Mouse (Mus musculus) limb, embryonic 11.5 days (tissue): ENCODE results near the gene Batf3. TPM values are rescaled to one million over a fixed set of nuclear protein-coding genes. Genes with fewer than 3 reads are reported as not detected.

Source experiments
- ATAC-seq: fragments of 200-750 bp; cut with Nextera tagmentation; 2 replicates; pipeline ENCODE4 v1.8.0; 2017; ENCODE audit warnings: low read depth; ENCODE audit not compliant: insufficient number of reproducible peaks, low FRiP score, low TSS enrichment
- DNase-seq: peaks from one replicate; pipeline ENCODE4 v3.0.0-alpha.2; 2015; ENCODE audit warnings: low spot score
- H3K27ac ChIP-seq: fragments of 300-500 bp; sonication (generic); replicated peaks from 2 replicates; pipeline ENCODE4 v1.5.1; 2014; ENCODE audit warnings: low read depth, mild to moderate bottlenecking, low read length
- H3K27me3 ChIP-seq: fragments of 300-500 bp; sonication (generic); 2 replicates; pipeline ENCODE4 v1.6.1; 2014; ENCODE audit warnings: mild to moderate bottlenecking, low read length, mixed read lengths; ENCODE audit not compliant: control insufficient read depth, insufficient read depth
- H3K36me3 ChIP-seq: fragments of 300-500 bp; sonication (generic); 2 replicates; pipeline ENCODE4 v1.6.1; 2014; ENCODE audit warnings: mild to moderate bottlenecking, low read length, moderate library complexity, mixed read lengths; ENCODE audit not compliant: control insufficient read depth, insufficient read depth
- H3K4me1 ChIP-seq: fragments of 300-500 bp; sonication (generic); 2 replicates; pipeline ENCODE4 v1.6.1; 2014; ENCODE audit warnings: low read length, mixed read lengths; ENCODE audit not compliant: control insufficient read depth, insufficient read depth
- H3K4me2 ChIP-seq: fragments of 300-500 bp; sonication (generic); 2 replicates; pipeline ENCODE4 v1.6.1; 2014; ENCODE audit warnings: low read depth, mild to moderate bottlenecking, moderate library complexity; ENCODE audit not compliant: severe bottlenecking
- H3K4me3 ChIP-seq: fragments of 300-500 bp; sonication (generic); 2 replicates; pipeline ENCODE4 v1.5.1; 2014; ENCODE audit warnings: low read depth, low read length
- H3K9ac ChIP-seq: fragments of 300-500 bp; sonication (generic); 2 replicates; pipeline ENCODE4 v1.6.1; 2014; ENCODE audit warnings: mild to moderate bottlenecking, low read length
- H3K9me3 ChIP-seq: fragments of 300-500 bp; sonication (generic); 2 replicates; pipeline ENCODE4 v1.6.1; 2016; ENCODE audit warnings: low read length; ENCODE audit not compliant: control insufficient read depth
- WGBS: fragments of 180-500 bp; shearing (Covaris S2); extraction: QIAGEN DNeasy Blood & Tissue Kit; methylation state at CpG from one replicate; pipeline ENCODE4 v1.1.7; 2014; 5-methylcytosine and 5-hydroxymethylcytosine counted together
- polyA plus RNA-seq: library from polyadenylated mRNA; unstranded; fragments of >200 nt; fragmentation: Nextera tagmentation; extraction: Ambion mirVana; gene quantifications from 2 replicates; pipeline ENCODE4 v1.2.1, GENCODE M21; 2014

The Batf3 gene
- 9.4 and 9.7 TPM in 2 replicates for polyA plus RNA-seq

- WGBS = 1% methylated on average over 73 of the region's 95 CpGs
- Histone ChIP-seq H3K27ac (no peak within 1 kb of the TSS), H3K36me3 (no peaks in the 10 kb centered on the region), H3K4me2 (peak within 1 kb of the TSS; percentile 99), H3K9me3 (no peaks in the 10 kb centered on the region), H3K27me3 (no peaks in the 10 kb centered on the region), H3K4me3 (peak within 1 kb of the TSS; percentile 59), H3K9ac (peak within 1 kb of the TSS; percentile 43), H3K4me1 (peaks cover 4% of the 10 kb centered on the region)
- peak; percentile 72 for DNase-seq
- ATAC-seq = peak; percentile 58
Observed at GRCm38 (mm10) chr1:191097802-191098747, at the start of gene Batf3. Gene Batf3, plus strand, starts transcription at chr1:191097847.

GRCm38 (mm10) chr1:191053555-191053954 lies 44.1 kb upstream of the Batf3 start:
- WGBS = 76% methylated on average over 3 of the region's 3 CpGs
- no peak overlapping the region for H3K4me3 ChIP-seq
- H3K9ac ChIP-seq = no peak overlapping the region
- H3K9me3 ChIP-seq = no peaks in the 10 kb centered on the region
- H3K4me2 ChIP-seq = no peak overlapping the region
- no peaks in the 10 kb centered on the region for H3K4me1 ChIP-seq
- H3K36me3 ChIP-seq = no peaks in the 10 kb centered on the region
- ATAC-seq (no peak), DNase-seq (no peak)
- H3K27me3 ChIP-seq = no peaks in the 10 kb centered on the region
- no peak overlapping the region for H3K27ac ChIP-seq

- Histone ChIP-seq H3K4me1 (no peaks in the 10 kb centered on the region), H3K4me2 (no peak overlapping the region), H3K27me3 (no peaks in the 10 kb centered on the region), H3K36me3 (no peaks in the 10 kb centered on the region), H3K9ac (no peak overlapping the region), H3K9me3 (no peaks in the 10 kb centered on the region), H3K4me3 (no peak overlapping the region), H3K27ac (no peak overlapping the region)
- WGBS = 79% methylated on average over 8 of the region's 8 CpGs
- DNase-seq = no peak
- no peak for ATAC-seq
Observed at GRCm38 (mm10) chr1:191054870-191055532, 42.6 kb upstream of the Batf3 start.

- H3K9me3 ChIP-seq = no peaks in the 10 kb centered on the region
- no peak overlapping the region for H3K27ac ChIP-seq
- no peak overlapping the region for H3K4me2 ChIP-seq
- H3K4me3 ChIP-seq = no peak overlapping the region
- no peak for DNase-seq
- no peaks in the 10 kb centered on the region for H3K36me3 ChIP-seq
- no peaks in the 10 kb centered on the region for H3K27me3 ChIP-seq
- 71% methylated on average over 2 of the region's 2 CpGs for WGBS
- no peak overlapping the region for H3K9ac ChIP-seq
- no peak for ATAC-seq
- no peaks in the 10 kb centered on the region for H3K4me1 ChIP-seq
Observed at GRCm38 (mm10) chr1:191055533-191055873, 42.1 kb upstream of the Batf3 start.

GRCm38 (mm10) chr1:191057461-191057860 lies 40.2 kb upstream of the Batf3 start:
- Histone ChIP-seq H3K4me2 (no peak overlapping the region), H3K27me3 (no peaks in the 10 kb centered on the region), H3K9me3 (no peaks in the 10 kb centered on the region), H3K4me3 (no peak overlapping the region), H3K36me3 (no peaks in the 10 kb centered on the region), H3K9ac (no peak overlapping the region), H3K27ac (no peak overlapping the region), H3K4me1 (no peaks in the 10 kb centered on the region)
- no peak for ATAC-seq
- WGBS = 72% methylated on average over 3 of the region's 3 CpGs
- no peak for DNase-seq

GRCm38 (mm10) chr1:191062241-191062780 lies 35.3 kb upstream of the Batf3 start:
- no peak overlapping the region for H3K27ac ChIP-seq

GRCm38 (mm10) chr1:191062781-191063485 lies 34.7 kb upstream of the Batf3 start, which contains the start of the genes Tatdn3 and Nsl1:
Gene Tatdn3, minus strand, starts transcription at chr1:191062932.
Gene Nsl1, plus strand, starts transcription at chr1:191063012.
- H3K27ac ChIP-seq = no peak within 1 kb of the TSS
- ATAC-seq (peak; percentile 92), DNase-seq (peak; percentile 94)
- H3K4me2 ChIP-seq = peak within 1 kb of the TSS; percentile 52
- under 1% methylated on average over 56 of the region's 56 CpGs for WGBS
- peaks cover 3% of the 10 kb centered on the region; the same call in 1 of the 2 replicates for H3K36me3 ChIP-seq
- H3K9ac ChIP-seq = peak within 1 kb of the TSS; percentile 87
- no peaks in the 10 kb centered on the region for H3K9me3 ChIP-seq
- H3K4me3 ChIP-seq = peak within 1 kb of the TSS; percentile 98
- peaks cover 6% of the 10 kb centered on the region; the same call in 1 of the 2 replicates for H3K4me1 ChIP-seq
- no peaks in the 10 kb centered on the region for H3K27me3 ChIP-seq

More at GRCm38 (mm10) chr1:191062241-191062780, 35.3 kb upstream of the Batf3 start:
- peaks cover 6% of the 10 kb centered on the region; the same call in 1 of the 2 replicates for H3K4me1 ChIP-seq
- H3K4me3 ChIP-seq = peak overlapping the region; percentile 98
- ATAC-seq (peak; percentile 69; the same call in 1 of the 2 replicates), DNase-seq (no peak)
- H3K4me2 ChIP-seq = peak overlapping the region; percentile 52
- no peaks in the 10 kb centered on the region for H3K9me3 ChIP-seq
- 4% methylated on average over 15 of the region's 15 CpGs for WGBS
- no peaks in the 10 kb centered on the region for H3K27me3 ChIP-seq
- peak overlapping the region; percentile 87 for H3K9ac ChIP-seq
- H3K36me3 ChIP-seq = peaks cover 3% of the 10 kb centered on the region; the same call in 1 of the 2 replicates
